Mouse (Mus musculus) CD4-positive, CD25-positive, alpha-beta regulatory T cell, adult 4 months (primary cell): ENCODE measurements around the gene Tufm. TPM values are rescaled to one million over a fixed set of nuclear protein-coding genes. Genes with fewer than 3 reads are reported as not detected.

Experiments
- ATAC-seq: one replicate; pipeline ENCODE4 v1.8.0; 2017
- polyA plus RNA-seq, 2 experiments: library from polyadenylated mRNA; unstranded; fragments of 100-300 nt; shearing (Covaris generic); gene quantifications; one replicate each; pipeline ENCODE4 v1.2.1; 2017

Tufm gene
- polyA plus RNA-seq, 2 experiments from 2014 or later, result 79.8 to 89.2 TPM

DNA sequence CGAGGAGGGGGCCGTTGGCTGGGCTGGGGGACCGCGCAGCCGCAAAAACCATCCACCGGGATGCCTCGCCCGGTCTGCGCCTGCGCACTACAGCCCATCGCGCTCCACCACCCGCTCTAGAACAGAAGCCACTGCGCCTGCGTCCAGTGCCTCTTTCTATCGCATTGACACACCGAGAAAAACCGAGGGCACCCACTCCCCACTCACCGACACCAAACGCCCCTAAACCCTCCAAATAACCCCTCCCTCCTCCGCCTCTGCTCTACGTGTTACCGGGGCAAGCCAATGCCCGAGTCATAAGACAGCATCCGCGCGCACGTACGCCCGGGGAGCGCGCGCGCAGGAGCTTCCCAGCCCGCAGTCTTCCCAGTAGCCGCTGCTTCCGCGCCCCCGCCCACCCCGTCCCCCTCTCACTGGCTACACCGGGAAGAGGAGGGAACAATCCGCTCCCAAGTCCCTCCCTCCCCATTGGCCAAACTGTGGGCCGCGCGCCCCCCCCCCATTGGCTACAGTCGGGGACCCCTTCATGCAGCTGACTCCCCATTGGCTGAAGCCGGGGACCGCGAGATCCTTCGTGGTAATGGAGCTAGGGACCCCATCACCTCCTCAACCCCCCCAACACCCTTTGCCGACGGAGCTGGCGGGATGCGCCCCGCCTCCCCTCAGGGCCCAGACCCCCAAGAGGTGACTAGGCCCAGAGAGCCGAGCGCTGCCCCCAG is 15.0 kb downstream of the Tufm start:
- ATAC-seq, result peak; percentile 22

DNA sequence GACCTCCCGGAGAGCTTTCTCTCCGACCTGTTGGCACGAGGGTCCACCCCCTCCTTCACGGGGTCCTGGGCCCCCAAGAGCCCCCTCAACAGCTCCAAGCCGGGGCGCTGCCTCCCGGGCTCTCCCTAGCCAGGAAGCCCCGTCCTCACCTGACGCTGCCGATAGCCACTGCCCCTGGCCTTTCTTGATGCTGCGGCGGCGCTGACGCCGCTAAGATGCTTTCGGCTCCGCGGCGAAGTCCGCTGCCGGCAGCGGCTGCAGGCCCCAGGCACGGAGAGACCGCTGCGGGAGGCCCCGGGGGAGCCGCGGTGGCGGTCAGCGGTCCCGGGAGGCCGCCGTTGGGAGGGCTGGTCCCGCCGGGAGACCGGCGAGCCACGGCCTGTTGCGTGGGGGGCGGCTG is 15.6 kb downstream of the Tufm start:
- ATAC-seq, result no peak

DNA sequence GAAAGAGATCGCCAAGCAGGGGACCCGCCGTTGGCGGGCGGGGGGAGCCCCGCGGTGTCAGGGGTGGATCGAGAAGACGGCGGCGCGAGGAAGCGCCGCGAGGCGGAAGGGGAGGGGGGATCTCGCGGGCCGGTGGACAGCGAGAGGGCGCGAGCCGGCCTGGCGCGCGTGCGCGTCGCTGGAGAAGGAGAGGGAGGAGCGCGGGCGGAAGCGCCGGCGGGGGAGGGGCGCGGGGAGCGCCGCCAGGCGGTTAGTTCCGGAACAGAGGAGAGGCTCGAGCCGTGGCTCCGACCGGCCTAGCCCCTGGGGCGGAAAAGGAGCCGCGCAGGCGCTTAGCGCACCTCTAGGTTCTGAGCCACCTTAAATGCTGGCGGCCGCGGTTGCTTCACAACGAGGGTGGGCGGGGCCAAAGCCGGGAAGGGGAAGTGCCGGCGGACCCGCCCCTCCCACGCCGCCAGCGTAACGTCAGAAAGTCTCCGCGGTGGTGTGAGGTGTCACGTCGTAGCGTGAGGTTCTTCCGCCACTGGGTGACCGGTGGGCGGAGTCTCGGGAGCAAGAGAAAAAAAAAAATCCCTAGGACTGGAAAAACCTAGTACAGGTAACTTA is 16.2 kb downstream of the Tufm start, which contains the start of gene Atxn2l:
Atxn2l (minus strand) TSS at position 165 of the 606 bp plus-strand sequence.
- ATAC-seq, result peak; percentile 90

DNA sequence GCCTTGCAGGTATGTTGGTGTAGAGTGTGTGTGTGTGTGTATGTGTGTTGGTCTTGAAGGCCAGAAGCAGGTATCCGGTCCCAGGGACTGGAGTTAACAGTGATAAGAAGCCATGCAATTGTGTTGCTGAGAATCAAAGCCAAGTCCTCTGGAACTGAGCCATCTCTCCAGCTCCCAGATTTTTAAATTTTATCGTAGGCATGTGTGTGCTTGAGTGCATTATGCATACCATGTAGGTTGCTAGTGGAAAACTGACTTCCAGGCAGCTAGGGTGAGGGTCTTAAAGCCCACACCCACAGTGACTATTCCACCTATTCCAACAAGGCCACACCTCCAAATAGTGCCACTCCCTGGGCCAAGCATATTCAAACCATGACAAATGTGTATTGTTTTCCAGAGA is 17.8 kb downstream of the Tufm start:
- no peak for ATAC-seq

DNA sequence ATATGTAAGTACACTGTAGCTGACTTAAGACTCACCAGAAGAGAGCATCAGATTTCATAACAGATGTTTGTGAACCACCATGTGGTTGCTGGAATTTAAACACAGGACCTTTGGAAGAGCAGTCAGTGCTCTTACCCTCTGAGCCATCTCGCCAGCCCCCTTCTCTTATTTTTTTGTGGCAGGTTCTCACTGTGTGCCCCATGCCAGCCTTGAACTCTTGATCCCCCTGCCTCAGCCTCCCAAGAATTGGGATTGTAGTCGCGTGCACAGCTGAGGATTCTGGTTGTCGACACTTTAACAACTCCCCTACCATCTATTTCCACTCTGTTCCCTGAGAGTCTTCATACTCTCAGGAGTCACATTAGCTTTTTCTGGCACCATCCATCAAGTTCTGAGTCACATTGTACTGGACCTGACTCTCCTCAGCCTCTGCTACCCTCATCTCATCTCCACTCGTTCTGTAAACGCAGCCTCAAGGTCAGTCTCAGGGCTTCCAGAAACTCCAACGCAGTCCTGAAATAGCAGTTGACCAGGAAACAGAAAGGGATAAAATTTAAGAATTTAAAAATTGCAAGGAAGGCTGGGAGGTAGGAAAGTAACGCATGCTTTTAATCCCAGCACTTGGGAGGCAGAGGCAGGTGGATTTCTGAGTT is 20.1 kb downstream of the Tufm start:
- ATAC-seq, result no peak

DNA sequence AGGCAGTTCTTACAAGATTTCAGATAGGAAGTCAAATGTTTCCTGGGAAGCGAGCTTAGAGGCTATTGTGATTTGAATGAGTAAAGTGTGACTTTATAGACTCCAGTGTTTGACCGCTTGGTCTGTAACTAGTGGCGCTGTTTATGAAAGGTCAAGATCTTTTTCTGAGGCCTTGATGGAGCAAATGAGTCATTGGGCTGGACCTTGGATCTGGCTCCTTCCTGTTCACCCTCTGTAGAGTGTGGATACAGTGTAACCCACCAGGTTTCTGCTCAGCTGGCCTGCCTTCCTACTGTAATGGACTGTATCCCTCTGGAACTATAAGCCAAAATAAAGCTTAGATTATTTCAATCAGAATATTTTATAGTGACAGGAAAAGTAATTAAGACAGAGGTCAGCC is 24.1 kb downstream of the Tufm start:
- no peak for ATAC-seq

DNA sequence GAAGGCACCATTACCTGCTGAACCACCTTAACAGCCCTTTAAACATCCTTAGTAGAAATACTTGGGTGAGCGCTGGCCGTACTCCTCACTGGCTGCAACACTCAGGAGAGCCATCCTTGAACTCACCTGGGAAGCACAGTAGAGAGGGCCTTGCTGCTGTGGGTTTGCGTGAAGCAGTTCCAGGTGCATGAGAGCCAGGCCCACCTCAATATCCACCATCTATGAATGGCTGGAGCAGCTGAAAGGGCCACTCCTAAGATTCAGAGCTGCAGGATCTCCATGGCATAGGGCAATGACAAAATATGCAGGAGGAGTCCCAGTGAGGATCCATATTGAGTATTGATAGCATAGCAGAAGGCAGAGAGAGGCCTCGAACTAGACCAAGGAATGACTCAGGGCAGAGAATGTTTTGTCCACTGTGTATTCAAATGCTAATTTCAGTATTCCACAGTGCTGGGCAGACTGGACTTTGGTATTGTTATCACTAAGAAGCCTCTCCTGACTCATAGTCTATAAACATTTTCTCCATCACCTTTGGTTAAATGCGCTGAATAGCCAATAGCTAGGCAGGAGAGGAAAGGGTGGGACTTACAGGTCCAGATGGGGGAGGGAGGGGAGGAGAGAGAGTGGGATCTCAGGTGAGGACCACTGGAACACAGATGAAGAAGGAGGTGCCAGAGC is 31.2 kb downstream of the Tufm start:
- no peak for ATAC-seq

DNA sequence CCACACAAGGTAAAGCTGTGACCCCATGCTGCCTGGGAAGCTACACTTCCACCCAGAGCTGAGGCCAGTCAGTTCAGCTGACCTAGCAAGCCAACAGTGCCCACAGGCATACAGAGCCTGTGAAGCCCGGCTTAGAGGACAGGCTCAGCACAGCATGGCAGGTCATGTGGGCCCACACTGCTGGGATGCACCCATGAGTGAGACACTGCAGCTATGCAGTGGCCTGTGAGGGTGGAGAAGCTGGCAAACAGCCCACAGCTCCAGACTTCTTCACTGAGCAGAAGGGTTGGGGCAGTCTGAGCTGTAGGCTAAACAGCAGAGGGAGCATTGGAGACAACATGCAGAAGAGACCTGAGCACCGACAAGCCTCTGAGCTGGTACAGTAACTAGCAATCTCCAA is 32.4 kb downstream of the Tufm start:
- ATAC-seq, result no peak

DNA sequence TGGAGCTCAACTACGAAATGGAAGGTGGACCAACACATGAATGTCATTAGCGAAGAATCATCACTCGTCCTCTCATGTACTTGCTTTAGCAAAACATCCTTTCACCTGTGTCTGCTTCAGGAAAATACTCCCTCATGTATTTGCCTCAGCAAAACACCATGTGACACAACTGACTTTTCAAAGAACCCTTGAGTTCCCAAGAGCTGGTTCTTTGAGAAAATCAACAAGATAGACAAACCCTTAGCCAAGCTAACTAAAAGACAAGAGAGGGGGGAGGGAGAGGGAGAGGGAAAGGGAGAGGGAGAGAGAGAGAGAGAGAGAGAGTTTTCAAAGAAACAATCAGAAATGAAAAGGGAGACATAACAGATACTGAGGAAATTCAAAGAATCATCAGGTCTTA is 36.2 kb downstream of the Tufm start:
- no peak for ATAC-seq

DNA sequence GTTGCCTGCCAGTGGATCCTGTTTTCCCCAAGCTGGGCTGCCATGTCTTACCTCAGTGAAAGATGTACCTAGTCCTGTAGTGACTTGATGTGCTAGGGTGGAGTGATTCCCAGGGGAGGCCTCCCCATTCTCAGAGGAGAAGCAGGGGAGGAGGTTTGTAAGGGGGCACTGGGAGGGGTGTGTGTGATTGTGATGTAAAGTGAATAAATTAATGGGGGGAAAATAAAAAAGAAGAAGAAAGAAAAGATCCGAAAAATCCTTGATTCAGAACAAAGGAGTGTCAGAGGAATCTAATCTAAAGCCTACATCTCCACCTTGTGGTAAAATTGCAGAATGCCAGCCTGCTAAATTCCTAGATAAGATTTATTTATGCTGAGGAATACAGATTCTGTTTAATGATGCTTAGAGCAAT is 41.0 kb downstream of the Tufm start:
- peak; percentile 61 for ATAC-seq

DNA sequence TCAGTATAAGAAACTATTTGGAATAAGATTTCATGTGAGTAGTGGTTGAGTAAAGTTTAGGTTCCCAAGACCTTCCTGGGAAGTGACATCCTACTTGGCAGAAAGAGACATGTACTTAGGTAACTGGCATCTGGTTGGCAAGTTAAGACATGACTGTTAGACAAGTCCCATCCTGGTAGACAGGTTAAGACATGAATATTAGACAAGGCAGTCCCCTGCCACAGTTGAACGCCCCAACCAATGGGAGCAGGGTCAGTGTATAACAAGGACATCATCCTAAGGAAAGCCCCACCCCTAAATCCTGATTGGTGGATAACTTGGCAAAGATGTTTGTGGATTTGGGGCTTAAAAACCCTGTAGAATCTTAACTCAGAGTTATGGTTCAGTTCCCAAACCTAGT is 46.3 kb downstream of the Tufm start:
- ATAC-seq, result no peak

DNA sequence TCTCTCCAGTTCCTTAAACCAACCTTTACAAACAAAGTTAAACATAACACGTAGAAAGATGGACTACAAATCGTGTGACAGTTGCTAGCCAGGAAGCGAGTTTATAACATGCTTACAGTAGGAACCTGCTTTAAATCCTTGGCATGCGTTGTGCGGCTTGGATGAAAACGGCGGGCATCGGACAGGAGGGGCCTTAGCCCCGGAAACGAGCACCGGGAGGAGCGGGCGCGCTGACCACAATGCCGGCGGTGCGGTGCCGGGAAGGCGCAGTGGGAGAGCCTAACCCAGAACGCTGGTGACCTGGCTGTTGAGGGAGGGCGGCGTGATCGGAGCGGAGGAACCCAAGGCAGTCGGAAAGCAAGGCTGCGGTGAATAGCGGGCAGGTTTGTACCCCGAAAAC is 48.6 kb downstream of the Tufm start:
- no peak for ATAC-seq

DNA sequence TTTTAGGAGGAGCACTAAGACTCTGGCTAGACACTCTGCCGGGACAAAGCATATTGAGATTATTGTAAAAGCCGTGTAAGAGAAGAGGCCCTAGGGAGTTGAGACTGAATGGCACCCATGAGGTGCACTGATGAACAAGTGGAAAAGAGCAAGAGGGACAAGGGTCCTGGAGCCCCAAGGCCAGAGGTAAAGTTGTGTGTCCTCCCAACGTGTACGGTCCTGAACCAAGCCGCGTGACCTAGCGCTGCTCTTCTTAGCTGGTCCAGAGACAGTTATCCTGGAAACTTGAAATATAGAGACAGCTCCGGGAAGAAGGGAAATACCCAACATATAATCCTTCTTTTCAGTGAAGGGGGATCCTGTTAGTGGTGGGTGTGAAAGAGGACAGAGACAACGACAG is 49.3 kb downstream of the Tufm start:
- no peak for ATAC-seq

DNA sequence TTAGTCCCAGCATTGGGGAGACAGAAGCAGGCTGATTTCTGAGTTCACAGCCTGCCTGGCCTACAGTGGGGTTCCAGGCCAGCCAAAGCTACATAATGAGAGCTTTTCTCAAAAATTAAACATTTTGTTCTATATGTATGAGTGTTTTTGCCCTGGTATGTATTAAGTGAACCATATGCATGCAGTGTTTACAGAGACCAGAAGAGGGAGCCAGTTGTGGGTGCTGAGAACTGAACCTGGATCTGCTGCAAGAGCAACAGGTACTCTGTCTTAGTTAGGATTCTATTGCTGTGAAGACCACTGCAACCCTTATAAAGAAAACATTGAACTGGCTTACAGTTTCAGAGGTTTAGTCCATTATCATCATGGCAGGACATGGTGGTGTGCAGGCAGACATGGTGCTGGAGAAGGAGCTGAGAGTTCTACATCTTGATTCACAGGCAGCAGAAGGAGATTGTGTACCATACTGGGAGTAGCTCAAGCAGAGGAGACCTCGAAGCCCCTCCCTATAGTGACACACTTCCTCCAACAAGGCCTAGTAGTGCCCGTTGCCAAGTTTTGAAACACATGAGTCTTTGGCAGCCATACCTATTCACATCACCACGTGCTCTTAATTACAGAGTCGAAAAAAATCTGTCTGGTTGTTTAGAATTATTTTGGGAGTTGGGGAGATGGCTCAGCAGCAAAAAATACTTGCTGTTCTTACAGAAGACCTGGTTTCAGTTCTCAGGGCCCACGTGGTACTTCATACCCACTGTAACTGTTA is 50.8 kb downstream of the Tufm start:
- no peak for ATAC-seq

Other genes with a start within 250 kb of the Tufm start
- gene Sbk1, start 214.7 kb upstream of the Tufm start, polyA plus RNA-seq, result 1 to 10 TPM; 2.7 to 5.0 TPM
- 1,000 to 10,000 TPM in 1 of 2 experiments, 100 to 1,000 TPM in 1; 947 to 1,259 TPM for gene Lat, start 117.8 kb upstream of the Tufm start, polyA plus RNA-seq
- gene Spns1, start 109.9 kb upstream of the Tufm start, polyA plus RNA-seq, result 10 to 100 TPM; 42.8 to 86.8 TPM
- gene Nfatc2ip, start 90.6 kb upstream of the Tufm start, polyA plus RNA-seq, result 1 to 10 TPM; 2.6 to 2.8 TPM
- 10 to 100 TPM in 1 of 2 experiments, not detected in 1; 16.9 TPM for gene Cd19, start 72.5 kb upstream of the Tufm start, polyA plus RNA-seq
- gene Rabep2, start 58.6 kb upstream of the Tufm start, polyA plus RNA-seq, result 10 to 100 TPM; 31.9 to 68.2 TPM
- under 1 TPM; 0.18 to 0.38 TPM for gene Atp2a1, start 24.3 kb upstream of the Tufm start, polyA plus RNA-seq
- 10 to 100 TPM; 11.5 to 13.1 TPM for gene Sh2b1, start 11.9 kb upstream of the Tufm start, polyA plus RNA-seq
- 10 to 100 TPM; 15.6 to 17.4 TPM for gene Atxn2l, start 16.1 kb downstream of the Tufm start, polyA plus RNA-seq
- gene Eif3c, start 79.0 kb downstream of the Tufm start, polyA plus RNA-seq, result 100 to 1,000 TPM; 228 to 250 TPM
- gene Apobr, start 97.6 kb downstream of the Tufm start, polyA plus RNA-seq, result 1 to 10 TPM in 1 of 2 experiments, under 1 TPM in 1; 0.36 to 1.5 TPM
- gene Cln3, start 98.5 kb downstream of the Tufm start, polyA plus RNA-seq, result 100 to 1,000 TPM in 1 of 2 experiments, 10 to 100 TPM in 1; 79.9 to 150 TPM
- gene Il27, start 107.6 kb downstream of the Tufm start, polyA plus RNA-seq, result not detected
- under 1 TPM in 1 of 2 experiments, not detected in 1; 0.42 TPM for gene Nupr1, start 143.5 kb downstream of the Tufm start, polyA plus RNA-seq
- gene Sgf29, start 161.9 kb downstream of the Tufm start, polyA plus RNA-seq, result 100 to 1,000 TPM in 1 of 2 experiments, 10 to 100 TPM in 1; 93.1 to 113 TPM
- 1 to 10 TPM in 1 of 2 experiments, under 1 TPM in 1; 0.82 to 1.3 TPM for gene Sult1a1, start 189.1 kb downstream of the Tufm start, polyA plus RNA-seq
- gene Bola2, start 208.0 kb downstream of the Tufm start, polyA plus RNA-seq, result 100 to 1,000 TPM in 1 of 2 experiments, 10 to 100 TPM in 1; 82.6 to 175 TPM
- 10 to 100 TPM; 10.6 to 21.4 TPM for gene Slx1b, start 208.4 kb downstream of the Tufm start, polyA plus RNA-seq
- gene Coro1a, start 220.4 kb downstream of the Tufm start, polyA plus RNA-seq, result 1,000 to 10,000 TPM; 2,251 to 2,782 TPM